Mouse (Mus musculus) fat pad, adult 2 months (tissue): Measurements from ENCODE around the gene Zim1.

ENCODE experiments used
- DNase-seq: peaks from one replicate; pipeline ENCODE4 v3.0.0-alpha.2; 2011; ENCODE audit warnings: low read depth, low spot score; ENCODE audit errors: extremely low read depth

Zim1 gene

DNA sequence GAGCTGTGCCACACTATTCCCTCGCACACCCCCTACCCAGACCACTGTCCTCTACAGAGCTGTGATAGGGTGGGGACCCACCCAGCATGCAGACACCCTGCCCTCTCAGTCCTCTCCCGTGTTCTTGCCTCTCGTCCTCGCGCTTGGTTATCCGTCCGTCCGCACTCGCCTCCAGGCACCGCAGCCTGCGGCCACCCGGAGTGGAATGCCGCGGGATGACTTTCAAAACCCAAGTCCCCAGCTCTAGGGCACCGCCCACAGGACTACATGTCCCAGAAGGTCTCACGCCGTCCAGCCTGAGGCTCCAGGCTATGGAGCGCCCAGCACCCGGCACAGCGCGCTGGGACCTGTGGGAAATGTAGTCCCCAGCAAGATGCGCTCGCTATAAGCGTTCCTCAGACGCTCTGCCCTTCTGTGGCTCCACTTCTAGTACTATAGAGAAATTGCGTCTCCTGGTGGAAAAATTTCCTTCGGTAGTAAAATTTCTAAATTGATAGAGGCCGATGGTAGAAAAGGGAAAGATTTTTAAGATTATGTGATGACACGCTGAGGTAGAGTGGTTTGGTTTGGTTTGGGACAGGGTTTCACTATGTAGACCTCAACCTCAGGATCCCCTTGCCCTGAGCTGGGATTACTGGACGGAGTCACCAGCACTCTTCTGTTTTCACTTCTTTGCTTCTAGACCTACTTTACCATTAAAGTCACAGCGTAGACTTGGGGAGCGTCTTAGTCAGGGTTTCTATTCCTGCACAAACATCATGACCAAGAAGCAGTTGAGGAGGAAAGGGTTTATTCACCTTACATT is at the start of gene Zim1:
Zim1 (minus strand) TSS at position 210 of the 805 bp plus-strand sequence.
- peak; percentile 16 for DNase-seq

DNA sequence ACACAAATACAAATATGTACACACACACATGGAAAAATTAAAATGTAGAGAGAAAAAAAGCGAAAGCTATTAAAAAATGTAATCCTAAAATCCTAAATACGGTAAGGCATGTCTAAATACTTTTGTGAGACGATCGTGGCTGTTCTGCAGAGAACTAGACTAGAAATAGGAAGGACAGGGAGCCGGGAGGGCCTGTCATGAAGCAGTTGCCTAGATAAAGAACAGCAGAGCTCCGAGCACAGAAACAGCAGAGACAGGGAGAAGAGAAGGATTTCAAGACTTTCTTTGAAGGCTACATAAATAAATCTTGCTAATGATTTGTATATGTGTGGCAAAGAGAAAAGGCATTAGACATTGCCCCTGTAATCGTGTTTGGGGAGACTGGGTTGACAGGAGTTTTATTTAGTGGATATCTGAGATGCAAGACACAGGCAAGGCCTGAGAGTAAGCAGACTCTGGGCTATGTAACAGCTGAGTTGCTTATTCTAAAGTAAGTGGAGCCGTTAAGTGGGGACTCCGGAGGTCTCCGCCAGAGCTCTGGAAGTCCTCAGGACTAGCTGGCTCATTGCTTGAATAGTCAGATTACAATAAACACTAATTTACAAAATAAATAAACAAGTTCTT is 48.1 kb upstream of the Zim1 start:
- DNase-seq = no peak

- no peak for DNase-seq
These were observed 39.8 kb upstream of the Zim1 start for GRCm38 (mm10) chr7:6736060-6736459.

- DNase-seq = no peak
These were observed 35.7 kb upstream of the Zim1 start for GRCm38 (mm10) chr7:6731930-6732329.

DNA sequence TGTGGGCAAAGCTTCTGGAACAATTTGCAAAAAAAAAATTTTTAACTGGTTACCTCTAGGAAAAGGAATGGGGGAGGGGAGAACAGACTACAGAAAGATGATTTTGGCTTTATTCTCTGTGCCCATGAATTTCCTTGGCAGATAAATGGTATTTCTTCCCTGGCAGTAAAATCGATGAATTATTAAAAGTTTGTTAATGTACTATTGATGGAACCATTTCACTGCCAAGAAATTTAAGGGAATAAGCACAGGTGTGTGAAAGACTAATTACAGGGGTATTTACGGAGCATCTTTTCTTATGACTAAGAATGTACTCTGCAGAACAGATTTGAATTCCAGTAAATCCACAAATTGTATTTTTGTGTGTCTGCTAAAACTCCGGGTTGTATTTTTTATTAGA is 35.1 kb upstream of the Zim1 start:
- no peak for DNase-seq

- no peak for DNase-seq
These were observed 34.6 kb upstream of the Zim1 start for GRCm38 (mm10) chr7:6730801-6731200.

DNA sequence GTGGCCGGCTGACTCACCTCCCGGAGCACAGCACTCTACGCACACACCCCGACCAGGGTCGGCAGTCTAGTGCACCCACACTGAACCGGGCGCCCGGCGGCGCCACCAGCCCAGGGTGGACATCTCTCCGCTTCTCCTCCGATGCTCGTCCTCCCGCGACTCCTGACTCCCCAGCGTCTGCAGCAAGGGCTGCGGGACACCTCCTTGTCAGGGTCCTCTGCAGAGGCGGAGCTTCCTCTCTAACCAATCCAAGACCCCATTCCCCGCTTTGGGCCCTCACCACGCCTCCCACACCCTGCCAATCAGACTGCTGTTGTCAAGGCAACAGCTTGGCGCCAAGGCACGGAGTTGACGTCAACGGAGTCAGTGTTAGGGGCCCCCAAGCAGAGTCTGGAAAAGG is 34.0 kb upstream of the Zim1 start, which contains the start of the genes Peg3 and Usp29:
Peg3 (minus strand) TSS at position 191 of the 400 bp plus-strand sequence.
Usp29 (plus strand) TSS at position 338 of the 400 bp plus-strand sequence.
- DNase-seq = no peak

DNA sequence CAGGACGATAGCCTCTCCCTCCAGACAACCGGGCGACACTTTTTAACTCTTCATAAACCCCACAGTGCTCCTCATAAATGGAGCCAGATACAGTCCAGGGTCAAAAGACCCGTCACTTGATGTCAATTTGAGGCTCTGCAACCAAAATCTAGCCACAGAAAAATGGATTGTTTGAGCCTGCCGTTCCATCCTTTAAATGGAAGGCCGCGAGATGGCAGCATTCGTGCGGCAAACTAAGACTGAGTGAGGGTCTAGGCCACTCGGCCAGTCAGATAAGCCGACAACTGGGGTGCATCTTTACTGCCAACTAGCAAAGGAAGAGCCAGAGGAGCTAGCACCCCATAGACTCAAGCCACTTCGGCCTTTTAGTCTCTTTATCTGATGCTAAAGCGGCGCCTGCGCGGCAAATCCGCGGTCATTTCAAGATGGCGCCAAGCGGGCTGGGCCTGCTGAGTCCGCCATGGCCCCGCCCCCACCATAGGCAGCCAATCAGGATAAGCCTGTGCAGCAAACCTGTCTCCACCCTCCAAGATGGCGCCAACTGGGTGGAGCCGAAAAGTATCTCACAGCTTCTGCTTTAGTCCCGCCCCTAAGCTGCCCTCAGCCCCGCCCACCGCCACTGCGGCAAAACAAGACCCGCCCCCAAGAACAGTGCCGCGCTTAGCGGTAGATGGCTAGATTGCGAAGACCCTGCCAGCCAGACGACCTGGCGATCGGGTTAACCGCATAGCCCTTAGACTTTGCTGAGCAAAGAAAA is 33.0 kb upstream of the Zim1 start:
- peak; percentile 52 for DNase-seq

GRCm38 (mm10) chr7:6728263-6728931 is 32.1 kb upstream of the Zim1 start:
- peak; percentile 92 for DNase-seq

- peak; percentile 66 for DNase-seq
These were observed 31.3 kb upstream of the Zim1 start for GRCm38 (mm10) chr7:6727351-6728121.

GRCm38 (mm10) chr7:6709396-6709795 is 13.1 kb upstream of the Zim1 start:
- DNase-seq = no peak

- no peak for DNase-seq
These were observed 12.4 kb upstream of the Zim1 start for GRCm38 (mm10) chr7:6708451-6709180.

DNA sequence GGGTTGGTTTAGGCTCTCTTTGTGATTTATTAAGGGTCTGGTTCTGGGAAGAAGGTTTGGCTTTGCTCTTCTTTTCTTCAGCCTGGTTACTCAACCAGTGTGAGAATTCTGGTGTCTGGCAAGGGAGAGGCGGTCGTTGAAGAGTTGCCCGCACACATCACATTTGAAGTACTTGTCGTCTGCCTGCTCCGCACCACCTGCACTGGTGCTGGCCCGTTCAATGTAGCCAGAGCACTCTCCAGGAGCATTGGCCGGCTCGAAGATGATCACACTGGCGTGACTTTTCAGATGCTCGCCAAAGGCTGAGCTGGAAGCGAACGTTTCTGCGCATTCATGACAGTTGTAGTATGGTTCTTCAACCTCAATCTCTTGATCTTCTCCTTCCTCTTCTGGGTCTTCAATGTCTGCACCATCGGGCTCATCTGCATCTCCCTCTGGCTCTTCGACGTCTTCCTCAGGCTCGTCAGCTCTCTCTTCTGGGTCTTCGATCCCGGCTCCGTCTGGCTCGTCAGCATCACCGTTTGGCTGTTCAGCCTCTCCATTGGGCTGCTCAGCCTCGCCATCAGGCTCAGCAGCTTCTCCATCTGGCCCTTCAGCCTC is 11.3 kb upstream of the Zim1 start:
- DNase-seq = no peak

DNA sequence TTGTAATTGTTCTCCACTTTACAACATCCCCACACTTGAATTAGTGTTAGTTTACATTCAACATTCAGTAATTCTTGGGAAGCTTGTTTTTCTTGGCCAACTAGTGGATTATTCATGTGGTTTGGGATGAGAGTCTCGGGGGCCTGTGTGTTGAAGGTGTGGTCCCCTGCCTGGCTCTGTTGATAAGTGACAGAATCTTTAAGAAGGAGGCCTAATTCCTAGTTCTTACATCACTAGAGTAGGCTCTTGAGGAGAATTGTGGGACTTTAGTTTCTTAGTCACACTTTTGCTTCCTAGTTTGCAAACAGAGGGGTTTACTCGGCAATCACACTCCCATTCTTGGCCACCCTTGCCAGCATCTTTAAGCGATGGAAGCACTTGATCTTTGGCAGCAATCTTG is 3.0 kb upstream of the Zim1 start:
- DNase-seq = no peak

DNA sequence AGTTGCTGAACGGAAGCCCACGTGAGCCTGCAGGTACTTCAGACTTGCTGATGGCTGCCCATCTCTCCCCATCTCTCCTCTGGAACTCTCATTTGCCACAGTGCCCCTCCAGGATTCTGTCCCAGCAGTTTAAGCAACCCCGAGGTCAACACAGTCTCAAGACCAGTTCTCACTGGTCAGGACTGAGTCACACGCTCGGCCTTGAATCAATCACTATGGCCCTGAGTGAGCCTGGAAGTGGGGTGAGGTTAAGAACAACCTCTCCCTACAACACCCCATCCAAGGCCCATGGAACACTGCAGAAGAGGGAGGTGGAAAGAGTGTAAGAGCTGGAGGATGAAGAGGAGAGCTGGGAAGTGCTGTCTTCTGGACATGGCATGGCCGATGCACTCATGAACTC is 10.7 kb downstream of the Zim1 start:
- DNase-seq = no peak

- DNase-seq = no peak
These were observed 29.5 kb downstream of the Zim1 start for GRCm38 (mm10) chr7:6666726-6667125.

GRCm38 (mm10) chr7:6663430-6663829 is 32.8 kb downstream of the Zim1 start:
- DNase-seq = no peak

DNA sequence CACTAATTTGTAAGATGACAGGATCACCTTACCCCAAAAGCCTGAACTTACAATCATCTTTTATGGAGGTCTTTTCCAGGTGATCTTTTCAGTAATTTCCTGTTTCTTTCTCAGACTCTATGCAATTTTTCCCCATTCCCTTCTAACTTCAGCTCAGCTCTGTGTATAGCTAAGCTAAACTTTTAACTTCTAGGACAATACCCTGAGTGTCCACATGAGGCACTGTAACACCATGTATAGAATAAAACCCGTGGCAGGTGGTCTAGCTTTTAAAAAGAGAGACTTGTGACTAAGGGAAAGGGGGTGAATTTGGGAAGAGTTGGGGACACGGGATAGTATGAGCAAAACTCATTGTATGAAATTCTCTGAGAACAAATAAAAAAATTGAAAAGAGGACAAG is 36.6 kb downstream of the Zim1 start:
- no peak for DNase-seq

GRCm38 (mm10) chr7:6658606-6659005 is 37.6 kb downstream of the Zim1 start:
- no peak for DNase-seq
